Mouse (Mus musculus): ENCODE results near the gene Zdhhc24.

DNA sequence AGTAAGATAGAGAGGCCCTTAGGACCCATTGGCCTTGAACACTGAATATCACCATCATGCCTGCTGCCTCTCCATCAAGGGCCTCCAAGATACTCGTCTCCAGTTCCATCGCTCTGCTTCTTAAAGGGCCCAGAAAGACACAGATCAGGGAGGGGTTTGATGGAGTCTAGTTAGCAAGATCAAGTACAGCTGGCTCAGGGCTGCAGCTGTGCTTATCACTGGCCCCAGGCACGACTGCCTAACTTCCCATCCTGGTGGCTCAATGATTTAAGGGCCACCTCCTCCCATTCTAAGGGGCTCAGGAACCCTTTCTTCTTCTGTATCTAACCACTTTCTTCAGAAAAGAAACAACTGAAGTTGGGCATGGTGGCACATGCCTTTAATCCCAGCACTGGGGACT, 13.3 kb downstream of the Zdhhc24 start:
- no peak for TF ChIP-seq CTCF (IDR thresholded peaks at IDR 0.05; ENCODE audit: extremely low read depth, insufficient read depth, low read length)
- no peak for TF ChIP-seq POLR2A (IDR thresholded peaks at IDR 0.05; ENCODE audit: extremely low read depth, insufficient read depth, low read length)
